Mouse (Mus musculus): ENCODE data around the gene Prss12.
A peak's percentile ranks its signal among the peaks of the same experiment; 100 is the strongest.

Prss12 gene

DNA sequence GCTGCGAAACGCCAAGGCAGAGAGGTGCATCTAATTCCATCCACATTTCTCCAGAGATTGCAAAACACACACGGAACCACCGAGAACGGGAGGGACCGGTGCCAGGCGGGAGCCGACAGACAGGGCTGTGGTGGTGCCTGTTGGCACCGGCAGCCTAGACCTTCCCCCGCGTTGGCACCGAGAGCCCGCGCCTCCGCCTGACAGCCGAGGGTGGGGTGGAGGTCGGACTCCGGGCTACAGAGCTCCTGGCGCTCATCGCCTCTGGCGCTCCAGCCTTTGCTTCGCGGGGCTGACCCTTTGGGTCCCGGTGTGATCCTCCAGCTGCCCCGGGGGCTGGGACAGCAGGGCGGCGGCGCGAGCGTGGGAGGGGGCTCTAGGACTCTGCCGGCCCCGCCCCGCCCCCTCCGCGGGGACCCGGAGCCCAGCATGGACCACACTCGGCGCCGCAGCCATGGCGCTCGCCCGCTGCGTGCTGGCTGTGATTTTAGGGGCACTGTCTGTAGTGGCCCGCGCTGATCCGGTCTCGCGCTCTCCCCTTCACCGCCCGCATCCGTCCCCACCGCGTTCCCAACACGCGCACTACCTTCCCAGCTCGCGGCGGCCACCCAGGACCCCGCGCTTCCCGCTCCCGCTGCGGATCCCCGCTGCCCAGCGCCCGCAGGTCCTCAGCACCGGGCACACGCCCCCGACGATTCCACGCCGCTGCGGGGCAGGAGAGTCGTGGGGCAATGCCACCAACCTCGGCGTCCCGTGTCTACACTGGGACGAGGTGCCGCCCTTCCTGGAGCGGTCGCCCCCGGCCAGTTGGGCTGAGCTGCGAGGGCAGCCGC, at the start of gene Prss12:
Prss12 (plus strand) TSS at position 206 of the 830 bp plus-strand sequence.
- peak; percentile 10 for DNase-seq

DNA sequence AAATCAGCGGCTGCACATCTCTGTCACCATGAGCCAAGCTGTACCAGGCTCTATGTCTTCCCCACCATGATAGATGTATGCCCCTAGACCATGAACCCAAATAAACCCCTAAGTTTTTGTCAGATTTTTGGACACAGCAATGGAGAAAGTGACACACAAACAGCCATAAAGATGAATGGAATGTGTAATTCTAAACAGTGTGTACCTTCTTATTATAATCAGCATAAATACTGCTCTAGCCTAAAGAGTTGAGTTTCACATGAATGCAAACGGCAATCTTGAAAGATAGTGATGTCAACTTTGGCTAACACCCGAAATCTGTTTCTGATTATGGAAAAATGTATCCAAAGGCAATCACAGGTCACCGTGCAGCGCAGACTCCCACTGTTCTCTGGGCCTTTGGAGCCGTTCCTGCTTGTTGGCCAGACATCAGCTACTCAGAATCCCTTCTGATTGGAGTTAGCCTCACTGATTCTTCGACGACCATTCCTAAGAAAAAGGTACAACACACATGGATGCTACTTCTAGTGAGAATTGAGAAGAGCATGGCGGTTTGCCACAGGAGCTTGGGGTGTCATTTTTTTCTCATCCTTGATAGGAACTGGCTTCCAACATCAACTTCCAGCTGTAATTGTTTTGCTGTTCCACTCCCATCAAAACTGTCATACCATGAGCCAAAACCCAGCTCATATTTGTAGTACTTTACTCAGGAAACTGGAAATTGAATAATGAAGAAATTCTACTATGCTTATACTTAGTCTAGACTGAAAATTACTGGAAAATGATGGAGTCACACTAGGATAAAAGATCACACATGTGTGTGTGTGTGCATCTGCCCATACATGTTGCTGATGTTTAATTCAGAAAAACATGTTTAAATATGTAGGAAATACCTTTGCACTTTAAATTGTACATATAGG, 48.9 kb upstream of the Prss12 start:
- DNase-seq: no peak

DNA sequence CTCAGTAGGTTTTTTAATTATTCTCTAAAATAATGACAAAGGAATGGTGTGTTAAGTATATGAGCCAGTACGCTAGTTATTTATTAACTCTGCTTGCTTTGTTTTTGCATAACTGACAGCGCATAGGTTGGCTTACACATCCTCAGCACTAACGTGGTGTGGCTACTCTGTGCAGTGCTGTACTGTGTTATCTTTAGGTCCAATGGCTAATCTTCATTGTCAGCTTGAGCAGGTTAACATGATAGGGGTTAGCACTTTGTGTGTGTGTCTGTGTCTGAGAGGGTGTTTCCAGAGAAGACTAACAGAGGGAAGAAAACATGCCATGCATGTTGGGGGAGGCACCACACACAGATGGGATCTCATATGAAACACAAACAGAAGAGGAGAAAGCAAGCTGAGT, 41.8 kb upstream of the Prss12 start:
- no peak for DNase-seq

DNA sequence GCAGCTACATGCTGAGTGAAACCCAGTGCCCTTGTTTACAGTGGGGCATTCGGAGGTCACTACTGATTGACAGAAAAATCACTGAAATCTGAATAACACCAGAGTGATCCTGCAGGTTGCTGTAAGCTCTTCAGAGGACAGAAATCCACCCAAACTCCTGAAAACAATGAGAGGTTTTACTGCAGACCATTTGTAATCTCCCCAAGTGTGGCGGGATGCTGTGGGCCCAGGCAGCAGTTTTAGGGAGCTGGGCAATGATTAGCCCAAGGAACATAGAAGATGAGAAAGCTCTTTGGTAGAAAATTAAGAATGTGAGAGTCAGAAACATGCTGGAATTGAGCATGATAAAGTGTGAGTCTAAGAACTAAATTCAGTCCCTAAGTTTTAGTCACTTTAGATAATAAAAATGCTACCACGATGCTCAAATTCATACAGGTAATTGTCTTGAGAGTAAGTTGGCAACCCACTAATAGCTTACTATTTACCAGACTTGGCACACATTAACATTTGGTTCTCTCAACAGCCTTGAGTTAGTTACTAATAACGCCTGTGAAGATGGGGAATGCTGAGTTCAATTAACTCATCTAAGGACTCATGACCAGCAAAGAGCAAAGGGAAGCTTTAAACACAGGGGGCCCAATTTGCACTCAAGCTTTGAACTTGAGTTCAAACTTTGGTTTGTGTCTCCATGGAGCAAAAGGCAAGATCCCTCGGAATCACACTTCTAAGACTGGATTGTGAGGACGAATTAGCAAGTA, 34.7 kb upstream of the Prss12 start:
- DNase-seq: no peak

DNA sequence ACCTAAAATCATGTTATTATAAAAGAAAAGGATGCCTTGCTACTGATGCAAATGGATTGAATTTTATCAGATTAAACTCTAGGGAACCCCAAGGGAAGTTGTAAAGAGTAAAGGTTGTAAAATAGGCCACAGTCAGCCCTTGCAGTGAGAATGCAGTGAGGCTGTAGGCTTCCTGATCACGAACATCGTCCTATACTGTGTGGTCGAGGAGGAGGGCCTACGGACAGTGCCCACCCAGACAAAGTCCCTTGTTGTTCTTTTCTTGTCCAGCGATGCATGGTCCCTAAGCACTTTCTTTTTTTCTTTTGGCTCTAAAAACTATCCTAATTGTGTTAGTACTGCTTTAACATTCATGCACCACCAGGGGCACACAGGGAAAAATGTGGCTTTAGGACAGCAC, 33.5 kb upstream of the Prss12 start:
- no peak for DNase-seq

DNA sequence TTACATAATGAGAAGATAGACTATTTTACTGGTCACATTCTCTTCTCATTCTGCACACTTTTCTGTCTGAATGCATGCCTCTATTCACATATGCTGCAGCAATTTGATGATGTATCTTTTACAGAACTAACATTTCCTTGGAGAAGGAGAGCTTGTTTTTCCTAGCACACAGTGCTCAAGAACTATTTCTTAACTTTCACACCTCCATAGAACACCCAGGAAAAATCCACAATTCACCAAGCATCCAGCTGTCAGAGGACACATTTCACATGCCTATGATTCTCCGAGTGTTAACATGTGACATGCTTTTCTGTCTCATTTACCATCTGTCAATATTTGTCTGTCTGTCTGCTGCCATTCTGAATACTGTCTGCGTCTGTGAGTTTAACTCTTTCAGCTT, 21.1 kb upstream of the Prss12 start:
- DNase-seq: no peak

DNA sequence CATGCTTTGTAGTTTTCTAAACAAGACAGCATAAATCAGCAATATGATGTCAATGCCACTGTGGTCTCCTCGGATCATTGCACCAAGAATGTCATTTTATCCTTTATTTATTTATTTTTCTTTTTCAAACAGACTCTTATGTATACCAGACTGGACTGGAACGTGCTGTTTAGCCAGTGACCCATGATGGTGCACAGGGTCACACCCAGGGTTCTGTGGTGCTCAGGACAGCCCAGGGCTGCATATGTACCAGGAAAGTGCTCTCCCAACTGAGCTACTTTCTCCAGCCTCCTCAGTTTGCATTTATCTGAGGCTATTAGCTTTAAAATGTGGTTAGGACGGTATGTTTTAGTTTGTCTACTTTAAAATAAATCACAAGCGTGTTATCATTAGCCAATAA, 18.7 kb upstream of the Prss12 start:
- DNase-seq: no peak

DNA sequence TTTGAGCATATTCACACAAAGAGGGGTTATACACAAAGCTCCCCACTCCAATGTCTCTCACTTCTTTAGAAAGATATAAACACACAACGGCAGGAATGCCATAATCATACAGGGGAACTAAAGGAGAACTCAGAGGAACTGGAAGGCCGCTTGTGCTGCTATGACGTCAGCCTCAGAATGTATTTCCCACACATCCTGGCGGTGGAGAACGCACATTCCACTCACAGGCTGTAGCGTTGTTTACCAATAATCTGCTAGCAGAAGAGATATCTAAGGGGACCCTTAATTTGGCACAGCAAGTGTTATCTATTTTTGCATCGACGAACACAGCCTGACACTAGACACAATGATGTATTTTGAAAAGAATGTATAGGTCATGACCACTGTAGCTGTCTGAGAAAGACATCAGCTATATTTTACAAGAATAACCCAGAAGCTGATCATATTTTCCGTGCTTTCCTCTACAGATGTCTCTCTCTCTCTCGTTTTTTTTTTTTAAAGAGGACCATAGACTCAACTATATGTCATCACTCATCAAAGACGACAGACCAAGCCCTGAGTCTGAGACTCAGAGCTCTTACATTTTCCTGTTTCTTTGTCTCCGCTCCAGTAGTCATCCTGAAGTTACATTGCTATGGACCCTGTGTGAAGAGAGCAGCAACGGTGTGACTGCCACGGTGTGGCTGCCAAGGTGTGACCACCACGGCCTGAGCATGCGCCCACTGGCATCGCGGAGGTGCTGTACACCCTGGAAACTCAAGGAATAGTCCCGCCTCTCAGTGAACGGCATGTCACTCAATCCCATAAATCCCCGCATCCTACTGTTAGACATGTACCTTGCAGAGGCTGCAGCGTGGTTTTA, 16.9 kb upstream of the Prss12 start:
- no peak for DNase-seq

DNA sequence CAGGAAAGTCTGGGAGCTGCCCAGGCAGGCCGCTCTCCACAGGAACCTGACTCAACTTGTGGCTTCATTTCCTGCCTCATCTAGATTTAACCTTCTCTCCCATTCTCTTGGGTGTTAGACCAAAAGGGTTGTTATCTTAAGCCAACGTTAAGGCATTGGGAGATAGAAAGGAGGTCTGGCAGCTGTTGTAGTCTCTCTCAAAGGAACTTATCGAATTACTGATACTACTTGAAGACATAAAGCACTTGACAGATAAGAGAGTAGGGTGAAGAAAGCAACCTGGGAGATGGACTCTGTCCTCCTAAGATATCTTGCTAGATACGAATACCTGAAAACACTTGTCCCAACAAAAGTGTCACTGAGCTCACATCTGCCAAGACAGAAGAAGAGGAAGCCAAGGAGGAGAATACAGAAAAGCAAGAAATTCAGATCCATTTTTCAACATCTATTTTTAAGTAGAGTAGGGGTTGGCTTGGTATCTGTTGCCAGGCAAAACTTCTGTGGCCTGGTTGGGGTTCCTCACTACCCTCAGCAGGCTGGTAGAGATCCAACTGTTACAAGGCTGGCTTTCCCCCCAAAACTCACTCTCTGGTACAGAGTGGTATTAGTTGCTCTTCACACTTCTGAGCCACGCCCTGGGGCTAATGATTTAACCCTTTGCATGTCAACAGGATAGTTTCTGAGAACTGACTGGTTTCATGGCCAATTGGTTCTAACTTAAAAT, 14.6 kb upstream of the Prss12 start:
- DNase-seq: no peak

DNA sequence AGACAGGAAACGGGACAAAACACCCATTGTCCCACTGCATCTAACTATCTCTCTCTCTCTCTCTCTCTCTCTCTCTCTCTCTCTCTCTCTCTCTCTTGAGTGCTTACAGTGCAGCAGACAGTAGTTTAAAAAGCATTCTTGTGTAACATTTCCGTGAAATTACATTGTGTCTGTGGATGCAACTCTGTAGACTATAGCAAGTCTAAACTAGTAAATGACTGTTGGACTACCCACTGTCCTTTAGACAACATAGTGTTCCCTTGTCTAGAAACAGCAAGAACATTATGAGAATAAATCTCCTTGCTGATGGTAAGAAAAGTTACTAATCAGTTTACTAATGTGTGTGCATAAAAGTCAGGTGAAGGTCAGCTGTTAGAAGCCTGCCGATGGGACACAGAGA, 13.4 kb upstream of the Prss12 start:
- DNase-seq: no peak

DNA sequence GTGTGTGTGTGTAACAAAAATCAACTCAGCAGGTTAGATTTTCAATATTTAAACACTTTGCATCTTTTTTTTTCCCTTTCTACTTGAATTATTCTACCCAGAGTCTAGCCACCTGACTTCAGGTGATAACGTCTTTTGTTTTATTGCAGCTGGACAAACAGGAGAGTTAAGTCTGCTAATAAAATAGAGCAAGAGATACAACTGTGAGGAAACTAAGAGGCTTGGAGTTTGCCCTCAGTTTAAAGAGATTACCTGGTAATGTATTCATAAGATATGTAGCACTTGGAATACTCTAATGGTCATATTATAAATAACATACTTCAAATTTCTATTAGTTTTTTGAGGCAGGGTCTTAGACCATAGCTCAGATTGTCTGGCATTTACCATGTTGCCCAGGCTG, 9.1 kb upstream of the Prss12 start:
- DNase-seq: no peak

DNA sequence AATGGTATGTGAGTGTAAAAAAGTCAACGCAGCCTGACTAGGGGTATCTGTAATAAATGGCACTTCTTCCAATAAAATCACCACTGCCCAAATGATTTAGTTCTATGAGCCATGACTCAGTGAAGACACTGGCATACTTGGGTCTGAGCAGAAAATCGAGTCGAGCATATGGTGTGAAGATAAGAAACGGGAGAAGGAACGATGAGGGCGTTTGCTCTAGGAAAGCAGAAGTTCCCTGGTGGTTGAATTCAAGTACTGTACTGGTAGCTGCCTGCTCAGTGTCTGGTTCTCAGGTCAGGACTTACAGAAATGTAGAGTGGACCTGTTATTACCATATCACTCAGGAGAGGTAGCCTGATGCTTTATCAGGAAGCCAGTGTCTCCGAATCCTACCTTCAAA, 6.2 kb upstream of the Prss12 start:
- no peak for DNase-seq

DNA sequence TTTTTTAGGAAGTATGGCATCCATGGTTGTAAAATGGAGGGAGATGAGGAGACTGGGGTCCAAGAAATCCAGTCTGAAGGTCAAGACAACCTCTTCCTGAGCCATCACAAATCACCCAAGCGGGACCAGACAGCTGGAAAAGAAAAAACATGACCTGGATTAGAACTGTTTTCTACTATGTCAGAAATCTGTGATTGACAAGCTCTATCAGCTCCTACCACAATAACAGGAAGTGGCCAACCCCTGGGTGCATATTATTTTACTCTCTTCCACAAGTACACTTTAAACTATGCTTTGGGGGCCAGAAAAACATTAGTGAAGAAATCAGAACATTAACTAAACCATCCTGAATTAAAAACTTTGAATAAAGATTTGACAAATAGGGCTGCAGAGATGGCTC, 2.2 kb upstream of the Prss12 start:
- DNase-seq: no peak

DNA sequence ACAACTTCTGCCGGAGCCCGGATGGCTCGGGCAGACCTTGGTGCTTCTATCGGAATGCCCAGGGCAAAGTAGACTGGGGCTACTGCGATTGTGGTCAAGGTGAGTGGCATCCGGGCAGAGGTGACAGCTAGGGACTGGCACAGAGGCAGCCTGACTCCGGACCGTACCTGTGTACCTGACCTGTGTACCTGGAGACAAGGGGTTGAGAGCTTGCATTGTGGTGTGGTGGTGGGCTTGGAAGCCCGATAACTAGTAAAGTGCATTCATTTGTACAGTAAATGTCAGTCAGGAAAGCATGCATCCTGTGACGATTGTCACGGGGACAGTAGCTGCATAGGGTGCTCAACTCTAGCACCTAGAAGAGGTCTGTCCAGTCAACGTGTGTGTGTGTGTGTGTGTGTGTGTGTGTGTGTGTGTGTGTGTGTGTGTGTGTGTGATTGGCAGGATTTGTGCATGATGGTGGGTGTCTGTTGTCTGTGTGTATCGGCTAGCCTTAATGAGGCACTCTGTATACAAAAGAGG, 886 bp downstream of the Prss12 start:
- peak; percentile 2 for DNase-seq

DNA sequence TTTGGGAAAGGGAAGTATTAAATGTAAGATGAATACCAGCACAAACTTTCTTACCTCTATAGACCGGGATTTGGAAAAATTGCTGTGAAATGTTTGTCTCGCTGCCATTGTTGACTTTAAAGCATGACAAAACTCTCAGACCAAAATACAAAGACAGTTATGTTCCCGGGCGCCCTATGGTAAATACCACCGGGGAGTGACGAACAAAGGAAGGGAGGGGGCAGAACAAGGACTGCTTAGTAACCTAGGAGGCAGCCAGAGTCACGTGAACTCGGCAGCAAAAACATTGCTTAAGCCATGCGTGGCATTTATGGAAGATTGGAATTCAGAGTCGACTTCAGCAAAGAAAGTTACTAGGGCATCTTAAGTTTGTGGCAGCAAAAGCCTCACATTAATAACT, 1.4 kb downstream of the Prss12 start:
- no peak for DNase-seq

DNA sequence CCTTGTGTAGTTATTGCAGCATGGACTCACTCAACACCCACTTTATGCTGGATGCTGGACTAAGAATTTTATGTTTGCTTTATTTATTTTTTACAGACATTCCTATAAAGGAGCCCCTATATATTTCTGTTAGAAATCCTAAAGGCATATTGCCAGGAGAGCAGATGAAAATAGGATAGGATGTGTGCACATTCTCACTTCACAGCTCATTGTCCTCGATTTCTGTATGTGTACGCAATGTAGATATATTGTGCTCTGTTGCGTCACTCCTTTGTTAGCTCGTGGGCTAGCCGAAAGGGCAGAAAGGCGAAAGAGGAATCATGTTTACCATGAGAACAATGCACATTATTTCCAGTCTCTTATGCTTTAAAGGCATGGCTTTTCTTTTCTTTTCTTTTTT, 3.4 kb downstream of the Prss12 start:
- no peak for DNase-seq

DNA sequence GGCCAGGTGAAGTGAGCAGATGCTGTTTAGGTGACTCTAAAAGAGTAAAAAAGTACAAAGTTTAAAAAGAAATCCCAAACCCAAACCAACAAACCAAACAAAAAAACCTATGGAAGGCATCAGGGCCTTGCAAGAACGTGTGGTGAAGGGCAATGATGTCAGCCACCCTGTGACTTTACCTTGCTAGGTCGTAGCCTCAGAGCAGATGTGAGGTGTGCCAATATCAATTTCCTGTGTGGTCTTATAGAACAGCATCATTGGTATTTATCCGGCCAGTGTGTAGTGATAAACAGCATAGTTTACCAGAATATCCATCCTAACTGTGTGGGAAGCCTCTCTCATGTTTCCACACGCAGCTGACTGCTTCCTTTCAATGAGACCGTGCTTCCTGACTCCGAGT, 6.2 kb downstream of the Prss12 start:
- no peak for DNase-seq

DNA sequence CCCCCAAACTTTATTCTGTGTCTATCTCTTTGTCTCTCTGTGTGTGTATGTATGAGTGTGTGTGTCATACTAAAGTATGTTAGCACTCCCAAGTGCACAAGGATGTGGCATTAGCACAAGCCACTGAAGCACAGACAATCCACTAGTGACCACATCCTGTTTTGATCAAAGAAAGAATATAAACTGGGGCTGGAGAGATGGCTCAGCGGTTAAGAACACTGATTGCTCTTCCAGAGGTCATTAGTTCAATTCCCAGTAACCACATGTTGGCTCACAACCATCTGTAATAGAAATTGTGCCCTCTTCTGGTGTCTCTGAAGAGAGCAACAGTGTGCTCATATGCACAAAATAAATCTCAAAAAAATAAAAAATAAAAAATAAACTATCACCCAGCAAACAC, 12.8 kb downstream of the Prss12 start:
- DNase-seq: no peak

DNA sequence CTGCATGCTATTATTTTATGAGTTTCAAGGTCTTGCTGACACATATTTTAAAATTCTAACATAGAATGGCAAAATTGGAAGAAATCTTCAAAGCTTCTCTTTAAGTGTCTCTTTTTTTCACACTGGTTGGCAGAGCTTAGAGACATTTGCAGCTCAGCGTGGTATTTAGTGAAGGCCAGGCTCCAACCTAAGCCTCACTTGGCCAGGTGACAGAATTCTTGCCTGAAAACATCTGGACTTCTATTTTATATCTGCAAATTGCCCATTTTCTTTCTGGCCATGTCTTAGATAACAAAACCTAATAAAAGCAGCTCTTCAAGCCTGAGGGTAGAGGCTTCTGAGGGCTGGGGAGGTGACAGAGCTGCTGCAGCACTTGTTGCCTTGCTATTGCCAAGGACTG, 13.7 kb downstream of the Prss12 start:
- DNase-seq: no peak

DNA sequence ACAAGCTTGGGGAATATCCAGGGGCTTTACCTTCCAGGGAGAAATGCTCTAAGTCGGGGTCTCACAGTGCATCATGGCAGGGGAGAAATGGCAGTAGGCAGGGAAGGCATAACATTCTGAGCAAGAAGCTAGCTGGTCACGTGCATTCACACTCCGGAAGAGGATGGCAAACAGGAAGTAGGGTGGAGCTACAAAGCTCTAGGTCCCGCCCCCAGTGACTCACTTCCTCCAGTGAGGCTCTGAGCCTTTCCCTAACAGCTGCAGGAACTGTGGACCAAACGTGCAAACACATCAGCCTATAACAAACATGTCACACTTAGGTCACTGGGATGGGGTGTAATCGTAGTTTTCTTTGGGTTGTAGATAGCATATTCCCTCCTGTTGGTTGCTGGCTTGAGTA, 15.6 kb downstream of the Prss12 start:
- DNase-seq: no peak

DNA sequence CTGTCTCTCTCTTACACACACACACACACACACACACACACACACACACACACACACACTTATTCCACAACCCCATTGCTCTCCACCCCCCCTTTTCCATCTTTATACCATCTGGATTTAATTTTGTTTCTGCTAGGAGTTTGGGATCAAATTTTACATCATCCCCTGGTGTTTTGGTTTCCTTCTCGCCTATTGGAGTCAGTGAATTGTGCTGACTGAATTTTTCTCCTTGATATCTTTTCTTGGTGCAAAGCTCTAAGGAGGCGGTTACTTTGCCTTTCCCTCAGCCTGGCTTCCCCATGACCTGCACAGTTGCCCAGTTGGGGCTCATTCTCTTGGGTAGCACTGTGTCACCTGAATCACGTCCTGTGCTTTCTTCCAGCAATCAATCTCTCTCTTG, 30.1 kb downstream of the Prss12 start:
- no peak for DNase-seq
